Mouse (Mus musculus): ENCODE data around the gene Uggt2.
A peak's percentile ranks its signal among the peaks of the same experiment; 100 is the strongest.
"Not testable (repeated sequence)": the region's sequence is repeated elsewhere in the genome, so short reads cannot be mapped to it uniquely, and the experiment has no call there.

The Uggt2 gene

GRCm38 (mm10) chr14:119037076-119037683 is 62.0 kb downstream of the Uggt2 start:
- DNase-seq (ENCODE audit: low spot score in 2 of 2): no peak

- DNase-seq (ENCODE audit: low spot score in 2 of 2): no peak
These were observed 71.5 kb downstream of the Uggt2 start for GRCm38 (mm10) chr14:119027675-119028253.

- DNase-seq (ENCODE audit: low spot score in 2 of 2): peak; percentile 47 to 78
These were observed 72.1 kb downstream of the Uggt2 start for GRCm38 (mm10) chr14:119027130-119027529.

GRCm38 (mm10) chr14:119025889-119026288 is 73.3 kb downstream of the Uggt2 start:
- peak in 1 of 2 experiments; percentile 71 for DNase-seq (ENCODE audit: low spot score in 2 of 2)

- no peak for DNase-seq (ENCODE audit: low spot score in 2 of 2)
These were observed 85.7 kb downstream of the Uggt2 start for GRCm38 (mm10) chr14:119013549-119013948.

- DNase-seq (ENCODE audit: low spot score in 2 of 2): peak in 1 of 2 experiments; percentile 25
These were observed 86.4 kb downstream of the Uggt2 start for GRCm38 (mm10) chr14:119012607-119013431.

GRCm38 (mm10) chr14:119009531-119009930 is 89.7 kb downstream of the Uggt2 start:
- no peak for DNase-seq (ENCODE audit: low spot score in 2 of 2)

GRCm38 (mm10) chr14:119008031-119008590 is 91.1 kb downstream of the Uggt2 start:
- DNase-seq (ENCODE audit: low spot score in 2 of 2): no peak

- DNase-seq (ENCODE audit: low spot score in 2 of 2): peak; percentile 92 to 93
These were observed 91.9 kb downstream of the Uggt2 start for GRCm38 (mm10) chr14:119007103-119007951.

GRCm38 (mm10) chr14:119006441-119007102 is 92.7 kb downstream of the Uggt2 start:
- no peak for DNase-seq (ENCODE audit: low spot score in 2 of 2)

GRCm38 (mm10) chr14:119005834-119006233 is 93.4 kb downstream of the Uggt2 start:
- DNase-seq (ENCODE audit: low spot score in 2 of 2): no peak

GRCm38 (mm10) chr14:119003320-119003719 is 95.9 kb downstream of the Uggt2 start:
- no peak for DNase-seq (ENCODE audit: low spot score in 2 of 2)

- DNase-seq (ENCODE audit: low spot score in 2 of 2): no peak
These were observed 103.9 kb downstream of the Uggt2 start for GRCm38 (mm10) chr14:118995226-118995925.

- DNase-seq (ENCODE audit: low spot score in 2 of 2): peak in 1 of 2 experiments; percentile 35
These were observed 111.4 kb downstream of the Uggt2 start for GRCm38 (mm10) chr14:118987523-118988496.

- DNase-seq (ENCODE audit: low spot score in 2 of 2): peak; percentile 61 to 86
These were observed 112.3 kb downstream of the Uggt2 start for GRCm38 (mm10) chr14:118986653-118987522.

GRCm38 (mm10) chr14:118984161-118984560 is 115.1 kb downstream of the Uggt2 start:
- no peak for DNase-seq (ENCODE audit: low spot score in 2 of 2)

- DNase-seq (ENCODE audit: low spot score in 2 of 2): no peak
These were observed 115.8 kb downstream of the Uggt2 start for GRCm38 (mm10) chr14:118983396-118983795.

GRCm38 (mm10) chr14:118982429-118983045 is 116.7 kb downstream of the Uggt2 start:
- DNase-seq (ENCODE audit: low spot score in 2 of 2): not testable (repeated sequence)
